Mouse (Mus musculus): ENCODE measurements around the gene Grtp1.

The Grtp1 gene

DNA sequence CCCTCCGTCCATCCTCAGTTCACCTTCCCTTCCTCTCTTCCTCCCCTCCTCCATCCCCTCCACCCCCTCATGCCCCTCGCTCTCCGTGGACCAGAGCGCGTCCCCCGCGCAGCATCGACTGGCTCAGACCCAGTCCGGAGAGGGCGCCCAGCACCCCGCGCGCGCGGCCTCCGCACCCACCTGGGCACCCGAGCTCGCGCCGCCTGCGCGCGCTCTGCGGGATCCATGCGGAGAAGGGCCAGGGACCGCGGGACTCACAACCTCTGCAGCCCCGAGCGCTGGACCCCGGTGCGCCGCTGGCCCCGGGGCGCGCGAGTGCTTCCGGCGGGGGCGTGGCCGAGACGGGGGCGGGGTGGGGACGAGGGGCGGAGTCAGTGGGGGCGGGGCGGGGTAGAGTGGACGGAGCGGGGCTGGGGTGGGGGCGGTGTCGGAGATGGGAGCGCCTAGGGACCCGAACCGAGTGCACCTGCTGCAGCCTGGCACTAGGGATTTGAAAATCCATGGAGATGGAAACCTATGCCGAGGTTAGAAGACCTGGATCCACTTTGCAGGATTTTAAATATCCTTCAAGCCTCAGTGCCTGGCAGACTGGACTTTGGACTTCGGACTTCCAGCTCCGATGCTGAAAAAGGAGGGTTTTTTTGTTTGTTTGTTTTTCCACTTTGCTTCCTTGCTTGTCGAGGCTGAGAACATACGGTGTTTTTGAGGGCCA, at the start of gene Grtp1:
Gene Grtp1, minus strand, starts transcription at position 320 of the 712 bp plus-strand sequence.
- DNase-seq (ENCODE audit: low read depth) = peak; percentile 26

DNA sequence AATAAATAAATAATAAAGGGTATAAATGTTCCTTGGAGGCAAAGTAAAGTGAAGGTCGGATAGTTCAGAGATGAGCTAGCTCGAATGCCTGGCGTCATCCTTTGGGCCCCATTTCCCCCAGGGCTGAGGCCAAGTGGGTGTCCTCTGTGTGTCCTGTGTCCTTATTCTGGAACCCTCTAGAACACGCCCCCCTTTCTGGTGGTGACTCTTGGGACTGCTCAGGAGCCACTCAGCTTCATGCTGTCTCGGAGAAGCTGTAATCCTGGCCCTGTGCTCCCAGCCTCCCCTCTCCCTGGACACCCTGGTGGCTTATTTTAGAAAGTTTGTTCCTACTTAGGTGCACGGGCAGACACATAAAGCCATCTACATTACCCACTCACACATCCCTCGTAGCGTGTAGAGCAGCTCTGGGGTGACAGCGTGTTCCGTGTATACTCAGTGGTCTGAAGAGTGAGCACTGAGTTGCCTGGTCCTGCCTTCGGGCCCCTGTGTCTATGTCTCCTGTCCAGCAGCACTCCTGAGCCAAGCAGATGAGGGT, 44.0 kb upstream of the Grtp1 start:
- no peak for DNase-seq (ENCODE audit: low read depth)

DNA sequence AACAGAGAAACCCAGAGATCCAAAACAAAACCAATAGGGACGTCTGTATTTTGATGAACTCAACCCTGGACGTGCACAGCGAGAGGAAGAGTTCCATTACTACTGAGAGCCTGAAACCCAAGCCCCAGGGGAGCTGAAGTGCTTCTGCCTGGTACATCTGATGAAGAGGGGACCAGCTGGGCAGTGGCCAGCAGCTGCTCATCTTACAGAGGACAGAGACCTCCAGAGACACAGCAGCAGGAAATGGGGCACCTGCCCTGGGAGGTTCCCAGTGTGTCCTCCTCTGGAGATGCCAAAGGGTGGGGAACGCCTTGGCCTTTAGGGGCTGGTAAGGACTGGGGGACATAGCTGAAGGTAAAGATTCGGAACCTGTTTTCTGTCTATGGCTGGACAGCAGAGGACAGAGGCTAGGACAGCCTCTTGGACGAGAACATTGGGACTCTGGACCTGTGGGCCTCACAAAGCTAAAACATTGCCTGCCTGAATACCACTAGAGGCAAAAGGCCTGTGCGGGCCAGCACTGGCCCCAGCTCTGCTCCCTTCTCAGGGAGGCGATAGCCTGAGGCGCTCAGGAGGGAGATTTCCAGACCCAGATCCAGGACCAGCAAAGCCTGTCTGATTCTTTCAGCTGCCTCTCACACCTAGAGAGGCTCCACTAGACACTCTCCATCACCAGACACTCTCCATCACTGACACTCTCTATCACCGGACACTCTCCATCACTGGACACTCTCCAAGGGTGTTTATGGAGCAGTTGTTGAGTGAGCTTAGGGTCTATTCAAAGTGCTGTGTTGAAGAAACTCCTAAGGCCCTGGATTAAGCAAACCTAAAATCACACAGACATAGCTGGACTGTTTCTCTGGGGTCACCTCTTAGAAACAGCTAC, 42.8 kb upstream of the Grtp1 start:
- DNase-seq (ENCODE audit: low read depth) = no peak

DNA sequence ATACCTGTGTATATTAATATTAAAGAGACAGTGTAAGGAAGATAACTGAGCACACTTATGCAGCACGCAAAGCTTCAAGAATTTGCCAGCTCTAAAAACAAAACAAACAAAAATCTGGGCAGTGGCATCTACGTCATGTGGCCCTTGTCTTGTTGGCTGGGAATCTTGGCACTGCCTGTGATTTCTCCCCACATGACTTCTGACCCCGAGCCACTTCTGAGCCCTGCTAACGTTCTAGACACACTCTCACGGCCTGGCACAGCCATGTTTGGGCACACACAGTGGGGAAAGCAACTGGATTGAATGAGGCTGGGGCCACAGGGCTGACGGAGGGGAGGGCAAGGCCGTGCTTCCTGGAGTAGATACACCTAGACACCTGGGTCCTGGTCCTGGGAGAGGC, 40.3 kb upstream of the Grtp1 start:
- DNase-seq (ENCODE audit: low read depth) = no peak

DNA sequence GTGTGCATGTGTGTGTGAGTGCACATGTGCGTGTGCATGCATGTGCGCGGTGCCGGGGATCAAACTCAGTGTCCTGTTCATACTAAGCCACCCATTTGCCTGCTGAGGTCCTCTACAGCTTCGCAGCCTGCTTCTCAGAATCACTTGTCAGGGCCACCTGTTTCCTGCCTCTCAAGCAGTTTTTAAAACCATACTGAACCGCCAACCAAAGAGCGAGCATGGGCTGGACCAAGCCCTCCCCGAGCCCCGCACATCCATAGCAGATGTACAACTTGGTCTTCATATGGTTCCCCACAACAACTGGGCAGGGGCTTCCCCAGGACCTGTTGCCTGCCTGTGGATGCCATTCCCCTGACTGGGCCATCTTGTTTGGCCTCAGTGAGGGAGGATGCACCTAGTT, 39.6 kb upstream of the Grtp1 start:
- no peak for DNase-seq (ENCODE audit: low read depth)

DNA sequence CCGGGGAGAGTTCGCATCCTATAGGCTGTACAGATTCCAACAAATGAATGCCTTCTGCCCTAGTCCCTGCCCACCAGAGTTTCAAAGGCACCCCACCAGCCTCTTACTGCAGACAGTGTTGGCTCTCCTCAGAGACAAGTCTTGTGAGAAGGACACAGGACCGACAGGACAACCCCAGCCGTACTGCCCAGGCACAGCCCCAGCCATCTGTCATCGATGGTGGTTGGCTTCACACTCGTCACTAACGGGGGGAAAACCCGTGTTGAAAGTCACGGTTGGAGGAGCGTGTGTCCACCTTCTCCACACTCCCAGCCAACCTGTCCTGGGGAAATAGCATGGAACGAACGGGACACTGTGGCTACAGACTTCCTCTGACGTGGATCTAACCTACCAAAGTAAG, 34.4 kb upstream of the Grtp1 start:
- no peak for DNase-seq (ENCODE audit: low read depth)

DNA sequence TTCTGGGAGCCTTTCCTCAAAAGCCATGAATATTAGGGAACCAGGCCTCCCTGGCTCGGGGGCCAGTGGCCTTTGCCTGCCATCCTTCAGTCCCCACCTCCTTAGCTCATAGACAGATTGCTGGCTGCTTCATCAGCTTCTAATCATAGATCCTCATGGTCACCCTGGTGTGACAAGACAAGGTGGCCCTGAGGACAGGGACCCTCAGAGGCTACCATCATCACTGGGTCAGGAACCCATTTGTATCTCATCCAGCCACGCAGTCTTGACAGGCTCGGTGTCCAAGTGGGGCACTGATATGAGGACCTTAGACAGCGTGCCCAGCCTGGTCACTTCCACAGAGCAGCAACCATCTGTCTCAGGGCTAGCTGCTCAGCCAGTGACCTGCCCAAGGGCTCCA, 30.1 kb upstream of the Grtp1 start:
- no peak for DNase-seq (ENCODE audit: low read depth)

DNA sequence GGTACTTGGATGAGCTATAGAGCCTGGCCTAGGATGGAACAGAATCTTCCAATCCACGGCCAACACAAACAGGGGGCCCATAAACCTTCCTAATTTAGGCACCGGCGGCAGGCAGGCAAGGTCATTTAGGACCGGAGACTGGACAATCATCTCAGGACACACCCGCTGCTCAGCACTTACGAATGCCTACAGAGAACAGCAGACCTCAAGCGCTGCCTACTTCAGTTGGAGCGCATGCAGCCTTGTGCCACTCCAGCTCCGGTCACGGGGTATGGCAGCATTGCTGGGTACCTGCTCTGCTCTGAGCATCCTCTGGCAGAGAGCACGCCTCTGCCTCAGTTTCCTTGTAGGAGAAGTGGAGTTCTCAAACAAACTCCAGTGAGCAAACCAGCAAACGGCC, 29.4 kb upstream of the Grtp1 start:
- no peak for DNase-seq (ENCODE audit: low read depth)

DNA sequence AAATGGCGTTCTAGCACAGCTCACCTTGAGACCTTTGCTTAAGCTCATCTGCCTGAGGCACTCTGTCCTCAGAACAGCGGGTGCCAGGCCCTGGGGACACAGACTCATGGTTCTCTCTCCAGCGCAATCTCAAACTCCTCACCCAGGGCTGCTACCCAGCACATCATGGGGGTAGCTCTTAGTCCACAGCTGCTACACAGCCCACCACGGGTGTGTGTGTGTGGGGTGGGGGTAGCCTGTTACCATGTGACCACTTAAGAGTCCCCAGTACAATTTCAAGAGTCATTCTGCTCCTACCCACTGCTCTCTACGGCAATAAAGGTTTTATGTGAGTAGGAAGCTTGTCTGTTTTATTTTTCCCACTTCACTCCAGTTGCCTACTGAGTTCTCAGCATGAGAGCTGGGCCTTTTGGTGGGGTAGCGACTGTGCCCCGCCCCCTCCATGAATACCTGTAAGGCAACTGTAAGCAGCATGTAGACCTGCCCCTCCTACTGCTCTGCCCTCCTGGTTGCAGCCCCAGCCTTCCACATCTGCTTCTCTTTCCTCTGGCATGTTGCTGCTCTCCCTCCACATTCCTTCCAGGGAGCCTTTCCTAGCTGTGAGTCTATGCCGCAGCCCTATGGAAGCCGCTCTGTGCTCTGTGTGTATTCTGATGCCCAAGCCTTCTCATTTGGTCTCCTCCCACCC, 28.6 kb upstream of the Grtp1 start:
- no peak for DNase-seq (ENCODE audit: low read depth)

DNA sequence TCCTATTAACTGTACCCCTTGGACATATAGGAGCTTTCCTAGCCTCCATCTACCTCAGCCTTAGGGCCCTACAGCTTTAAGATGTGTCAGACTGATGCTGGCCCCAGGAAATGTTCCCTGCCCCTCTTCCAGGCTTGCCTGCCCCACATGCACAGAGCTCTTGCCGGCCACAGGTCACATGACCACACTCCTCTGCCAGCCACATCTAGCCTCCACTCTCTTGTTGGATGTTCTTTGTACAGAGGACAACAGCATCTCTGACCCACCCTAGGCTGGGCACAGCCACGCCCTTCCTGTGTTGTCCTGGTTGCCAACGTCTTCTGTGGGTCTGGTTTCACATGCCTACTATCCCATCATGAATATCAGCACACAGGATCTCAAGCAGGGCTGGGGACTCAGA, 26.8 kb upstream of the Grtp1 start:
- no peak for DNase-seq (ENCODE audit: low read depth)

DNA sequence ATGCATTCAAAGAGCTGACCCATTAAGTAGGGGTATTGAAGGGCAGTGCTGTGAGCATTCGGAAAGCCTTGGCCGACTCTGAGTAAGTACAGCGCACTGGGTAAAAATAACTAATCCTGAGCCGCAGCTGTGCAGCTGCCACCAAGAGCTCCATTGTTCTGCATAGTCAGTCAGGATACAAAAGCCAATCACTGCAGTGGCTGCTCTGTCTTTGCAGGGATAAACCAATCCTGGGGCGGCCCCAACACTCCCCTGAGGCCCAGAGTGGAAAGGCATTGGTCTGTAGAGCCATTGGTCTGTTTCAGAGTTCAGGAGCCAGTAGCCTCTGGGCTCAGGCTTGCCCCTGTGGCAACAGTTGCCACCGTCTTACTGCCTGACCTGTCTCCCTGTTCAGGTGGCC, 25.9 kb upstream of the Grtp1 start:
- DNase-seq (ENCODE audit: low read depth) = no peak

DNA sequence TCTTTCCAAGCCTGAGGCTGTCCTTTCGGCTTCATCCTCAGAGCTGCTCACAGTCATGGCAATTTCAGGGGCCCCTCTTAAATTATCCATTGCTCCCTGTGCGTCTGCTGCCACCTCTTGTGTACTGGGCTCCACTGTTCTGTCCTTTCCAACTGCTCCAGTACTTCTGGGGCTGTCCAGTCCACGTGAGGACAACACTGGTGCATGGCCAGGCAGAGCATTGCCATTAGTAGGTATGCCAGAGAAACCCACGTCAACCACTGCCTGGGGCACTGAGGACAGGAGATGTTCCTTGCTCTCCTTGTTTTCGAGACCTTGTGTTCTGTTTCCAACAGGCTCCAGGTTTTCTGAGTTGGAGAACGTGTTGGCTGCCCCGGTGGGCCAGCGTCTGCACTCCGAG, 24.0 kb upstream of the Grtp1 start:
- DNase-seq (ENCODE audit: low read depth) = no peak

DNA sequence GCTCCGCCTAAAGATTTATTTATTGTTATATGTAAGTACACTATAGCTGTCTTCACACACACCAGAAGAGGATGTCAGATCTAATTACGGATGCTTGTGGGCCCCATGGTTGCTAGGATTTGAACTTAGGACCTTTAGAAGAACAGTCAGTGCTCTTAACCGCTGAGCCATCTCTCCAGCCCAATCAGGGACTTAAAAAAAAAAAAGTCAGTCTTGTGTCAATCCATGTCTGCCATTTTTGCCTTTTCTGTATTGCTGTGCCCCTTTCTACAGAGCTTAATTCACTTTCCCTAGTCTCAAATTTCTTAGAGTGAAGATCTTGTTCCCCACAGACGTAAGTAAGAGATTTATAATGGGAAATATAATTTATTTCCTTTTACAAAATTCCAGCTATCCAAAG, 18.0 kb upstream of the Grtp1 start:
- no peak for DNase-seq (ENCODE audit: low read depth)

DNA sequence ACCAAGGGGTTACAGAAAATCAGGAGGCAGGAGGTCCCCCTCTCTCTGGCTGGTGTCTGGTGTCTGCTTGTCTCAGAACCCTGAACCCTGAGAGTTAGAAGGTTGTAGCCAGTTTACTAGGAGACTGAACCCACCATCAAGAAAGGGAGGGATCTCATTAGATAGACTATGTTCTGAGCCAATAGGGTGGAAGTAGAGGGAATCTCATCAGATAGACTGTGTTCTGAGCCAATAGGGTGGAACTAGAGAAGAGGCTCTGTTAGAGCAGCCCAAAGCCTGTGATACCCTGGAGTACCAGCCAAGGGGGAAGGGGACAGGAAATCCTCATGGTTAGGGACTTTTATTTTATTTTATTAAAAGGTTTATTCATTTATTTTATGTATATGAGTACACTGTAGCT, 17.6 kb upstream of the Grtp1 start:
- DNase-seq (ENCODE audit: low read depth) = no peak

DNA sequence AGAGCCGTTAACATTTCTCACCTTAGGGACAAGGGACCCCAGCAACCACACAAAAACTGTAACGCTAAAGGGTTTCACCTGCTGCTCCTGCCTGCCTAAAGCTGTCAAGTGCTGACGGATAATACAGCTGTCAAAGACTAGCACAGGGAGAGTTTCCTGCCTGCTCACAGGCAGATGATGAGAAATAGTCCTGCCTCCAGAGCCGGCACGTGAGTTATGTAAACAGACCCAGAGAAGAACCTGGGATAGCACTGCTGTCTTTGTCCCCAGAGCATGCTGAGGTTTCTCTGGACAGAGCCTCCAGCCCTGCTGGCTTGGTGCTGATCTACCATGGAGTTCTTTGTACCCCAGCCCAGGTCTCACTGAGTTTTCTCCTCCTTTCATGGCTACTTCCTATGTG, 16.7 kb upstream of the Grtp1 start:
- DNase-seq (ENCODE audit: low read depth) = no peak

DNA sequence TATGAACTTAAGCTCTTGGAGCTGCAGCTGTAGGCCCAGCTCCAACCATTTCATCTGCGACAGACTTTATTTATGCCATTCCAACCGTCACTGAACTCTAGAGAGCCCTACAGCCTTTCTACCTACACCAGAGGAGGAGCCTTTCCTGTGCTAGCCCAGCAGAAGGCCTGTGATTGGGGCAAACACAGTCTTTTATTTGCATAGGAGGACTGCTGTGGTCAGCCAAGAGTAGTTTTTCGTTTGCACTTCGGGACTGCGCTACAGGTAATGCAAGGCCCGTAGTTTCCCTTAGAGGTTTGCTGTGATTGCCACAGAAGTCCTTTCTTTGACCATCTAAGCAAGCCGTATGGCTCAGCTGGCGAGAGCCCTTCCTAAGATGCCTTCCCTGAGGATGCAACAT, 16.0 kb upstream of the Grtp1 start:
- no peak for DNase-seq (ENCODE audit: low read depth)

DNA sequence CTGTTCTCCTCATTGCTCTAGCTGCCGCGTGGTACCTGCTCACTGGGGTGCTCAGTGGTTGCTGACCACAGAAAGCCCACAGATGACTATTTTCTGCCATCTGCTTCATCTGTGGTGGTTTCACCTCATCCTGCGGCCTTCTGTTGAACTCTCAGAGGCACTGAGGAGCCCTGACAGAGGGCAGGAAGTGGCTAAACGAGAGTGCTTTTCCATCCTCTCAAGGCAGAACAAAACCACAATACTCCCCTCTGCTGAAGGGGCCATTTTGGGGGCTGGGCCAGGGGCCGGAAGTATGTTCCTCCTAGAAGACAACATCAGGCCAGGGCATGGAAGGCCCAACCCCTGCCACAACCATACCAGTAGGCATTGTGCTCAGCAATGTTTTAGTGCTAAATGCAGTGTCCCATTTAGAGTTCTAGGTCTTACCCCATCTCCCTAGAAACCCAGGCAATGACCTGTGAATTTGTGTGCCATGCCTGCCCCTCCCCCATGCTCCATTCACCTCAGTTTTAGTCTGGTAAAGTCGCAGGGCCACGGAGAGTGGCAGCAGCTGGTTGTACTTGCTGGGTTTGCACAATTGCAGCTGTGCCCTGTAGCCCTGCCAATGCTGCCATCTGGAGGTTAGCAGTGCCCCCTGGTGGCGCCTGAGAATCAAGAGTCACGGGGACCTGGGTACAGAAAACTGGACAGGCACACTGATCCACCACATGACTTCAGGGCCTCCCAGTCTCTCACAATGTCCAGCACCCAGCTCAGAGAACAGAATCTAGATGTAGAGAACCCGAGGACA, 13.3 kb upstream of the Grtp1 start:
- peak; percentile 89 for DNase-seq (ENCODE audit: low read depth)

DNA sequence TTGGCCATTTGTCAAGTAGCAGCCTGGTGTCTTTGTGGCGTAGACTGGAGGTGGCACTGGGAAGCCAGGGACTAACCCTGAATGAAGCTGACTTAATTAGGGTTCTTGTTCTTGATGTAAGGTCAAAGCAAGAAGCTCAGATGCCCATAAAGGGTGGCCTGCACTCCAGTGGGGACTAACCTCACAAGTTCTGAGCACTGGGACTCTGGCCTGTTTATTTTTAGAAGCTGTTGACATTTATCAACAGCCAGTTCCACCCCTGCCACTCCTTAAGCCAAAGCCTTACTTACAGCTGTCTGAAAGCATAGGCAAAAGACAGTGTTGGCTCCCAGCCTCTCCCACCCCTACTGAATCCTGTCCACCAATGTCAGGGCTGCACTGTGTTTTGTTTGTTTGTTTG, 9.3 kb upstream of the Grtp1 start:
- DNase-seq (ENCODE audit: low read depth) = no peak

DNA sequence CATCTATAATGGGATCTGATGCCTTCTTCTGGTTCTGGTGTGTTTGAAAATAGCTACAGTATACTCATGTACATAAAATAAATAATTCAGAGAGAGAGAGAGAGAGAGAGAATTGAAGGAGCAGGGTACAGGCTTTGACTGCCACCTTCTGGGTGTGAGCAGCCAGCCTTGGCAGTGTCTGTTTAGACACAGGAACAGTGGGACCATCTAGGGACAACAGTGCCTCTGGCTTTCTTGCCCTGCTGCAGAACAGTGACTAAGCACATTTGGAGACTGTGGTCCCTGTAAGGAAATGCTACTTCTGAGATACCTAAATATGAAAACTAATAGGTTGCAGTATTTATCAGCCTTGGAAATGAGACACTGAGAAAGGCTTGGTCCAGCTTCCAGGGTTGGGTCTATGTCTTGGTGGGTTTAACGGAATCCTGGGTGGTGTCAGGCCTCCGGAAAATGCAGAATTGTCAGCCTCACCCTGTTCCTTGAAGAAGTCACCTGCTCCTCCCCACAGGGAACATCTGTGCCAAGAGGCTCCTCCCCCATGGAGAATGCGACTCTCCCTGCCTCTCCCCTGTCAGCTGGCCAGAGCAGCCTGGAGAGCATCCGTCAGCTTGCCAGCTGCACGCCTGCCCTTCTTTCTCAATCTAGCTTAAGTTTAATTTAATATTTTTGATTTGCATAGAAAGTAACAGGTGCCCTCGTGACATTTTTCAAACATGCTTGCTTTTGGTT, 8.4 kb upstream of the Grtp1 start:
- no peak for DNase-seq (ENCODE audit: low read depth)

DNA sequence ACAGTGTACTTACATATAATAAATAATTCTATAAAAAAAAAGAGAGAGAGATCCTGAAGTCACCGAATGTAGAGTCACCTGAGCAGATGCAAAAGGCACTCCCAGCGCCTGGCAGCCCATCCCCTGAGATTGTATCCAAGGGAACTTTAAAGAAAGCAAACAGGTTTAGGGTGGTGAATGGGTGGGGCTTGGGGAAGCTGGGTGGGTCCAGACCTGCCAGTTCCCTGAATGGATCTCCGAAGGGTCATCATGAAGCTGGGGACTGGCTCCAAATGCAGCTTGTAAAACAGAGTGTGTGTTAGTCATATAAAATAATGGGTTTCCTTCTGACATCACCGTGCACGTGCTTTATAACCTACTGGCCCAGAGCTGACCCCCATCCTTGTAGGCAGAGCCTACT, 5.9 kb upstream of the Grtp1 start:
- no peak for DNase-seq (ENCODE audit: low read depth)

DNA sequence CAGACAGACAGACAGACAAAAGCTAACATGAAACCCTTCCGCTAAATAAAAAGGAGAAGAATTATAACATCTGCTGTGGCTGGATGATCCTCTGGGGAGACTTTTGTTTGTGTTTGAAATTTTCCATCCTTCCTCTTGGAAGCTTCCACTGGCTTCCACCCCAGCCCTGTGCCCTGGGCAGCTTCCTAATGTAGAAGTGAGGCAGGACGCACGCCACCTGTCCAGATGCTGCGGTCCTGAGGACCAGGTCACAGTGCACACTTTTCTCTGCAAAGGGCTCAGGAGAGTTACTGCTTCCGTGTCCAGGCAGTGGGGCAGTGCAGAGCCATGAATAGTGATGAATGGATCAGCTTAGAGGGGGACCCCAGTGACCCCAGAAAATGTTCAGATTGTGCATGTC, 4.9 kb upstream of the Grtp1 start:
- no peak for DNase-seq (ENCODE audit: low read depth)
